Mouse (Mus musculus) left cerebral cortex, adult 8-10 months (tissue): Measurements from ENCODE around the gene Dlx4. TPM values are rescaled to one million over a fixed set of nuclear protein-coding genes. Genes with fewer than 3 reads are reported as not detected.

Source experiments
- DNase-seq, 2 experiments: peaks; one replicate each; pipeline ENCODE4 v3.0.0; 2022; ENCODE audit warnings: low spot score in 2 of 2
- total RNA-seq, 4 experiments: library from RNA; stranded (reverse); gene quantifications; 2 replicates each; pipeline ENCODE4 v1.2.4; 2022

Gene Dlx4
- total RNA-seq, 4 experiments from 2014 or later = 0.15 to 0.40 (median 0.33) TPM; not detected in 1

DNA sequence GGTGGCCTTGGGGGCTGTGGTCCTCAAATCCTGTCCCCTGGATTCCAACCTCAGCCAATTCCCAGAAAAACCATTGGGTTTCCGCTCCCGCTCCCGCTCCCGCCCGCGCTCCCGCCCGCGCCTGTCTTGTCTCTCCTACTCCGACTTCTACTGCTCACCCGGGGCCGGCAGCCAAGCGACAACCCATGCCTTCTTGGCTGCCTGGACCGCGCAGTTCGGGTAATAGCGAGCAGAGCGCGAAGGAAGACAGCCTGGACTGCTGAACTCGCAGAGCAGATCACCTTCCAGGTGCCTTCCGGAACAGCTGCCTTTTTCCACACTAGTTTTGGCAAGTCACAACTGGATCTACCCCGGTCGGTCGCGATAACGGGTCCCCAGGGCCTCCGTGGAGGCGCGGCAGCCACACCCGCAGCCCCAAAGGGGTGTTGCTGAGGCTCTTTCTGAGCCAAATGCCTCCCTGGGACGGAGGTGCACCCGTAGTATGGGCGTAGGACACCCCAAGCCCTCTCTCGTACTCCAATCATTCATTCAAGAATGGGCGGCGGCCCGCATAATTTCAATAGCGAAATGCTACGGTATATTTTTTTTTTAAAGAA, 3.0 kb downstream of the Dlx4 start:
- DNase-seq = no peak

DNA sequence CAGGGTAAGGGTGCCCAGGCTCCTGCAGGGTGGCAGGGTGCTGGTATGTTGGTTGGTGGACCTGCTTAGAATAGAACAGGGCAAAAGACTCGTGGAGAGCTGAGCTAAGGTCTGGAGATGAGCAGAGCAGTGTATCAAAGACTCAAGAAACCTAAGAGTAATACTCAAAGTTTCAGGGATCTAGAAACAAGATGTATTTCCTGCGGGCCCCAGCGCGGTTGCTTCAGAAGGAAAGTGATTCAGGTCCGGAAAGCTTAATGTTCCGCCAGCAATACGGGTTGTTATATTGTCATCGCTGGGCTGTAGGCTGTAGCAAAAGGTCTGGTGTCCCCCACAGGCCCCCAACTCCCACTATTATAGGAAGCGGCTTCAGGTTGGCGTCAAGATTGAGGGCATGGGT, 3.8 kb downstream of the Dlx4 start:
- no peak for DNase-seq

- no peak for DNase-seq
Measured at GRCm38 (mm10) chr11:95139871-95140270, 6.2 kb downstream of the Dlx4 start.

GRCm38 (mm10) chr11:95137281-95137680, 8.8 kb downstream of the Dlx4 start:
- no peak for DNase-seq

DNA sequence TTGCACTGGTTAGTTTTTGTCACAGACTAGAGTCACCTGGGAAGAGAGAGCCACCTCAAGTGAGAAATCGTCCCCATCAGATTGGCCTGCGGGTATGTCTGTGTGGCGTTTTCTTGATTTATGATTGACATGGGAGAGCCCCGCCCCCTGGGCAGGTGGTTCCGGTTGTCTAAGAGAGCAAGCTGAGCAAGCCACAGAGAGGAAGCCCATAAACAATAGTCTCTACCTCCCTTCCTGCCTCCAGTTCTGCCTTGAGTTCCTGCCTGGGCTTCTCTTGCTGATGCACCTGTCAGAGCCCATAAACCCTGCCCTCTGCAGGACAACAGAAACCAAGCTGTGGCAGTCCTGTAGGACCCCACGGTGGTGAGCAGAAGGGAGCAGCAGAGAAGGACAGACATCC, 12.7 kb downstream of the Dlx4 start:
- DNase-seq = no peak

GRCm38 (mm10) chr11:95130668-95131252, 15.3 kb downstream of the Dlx4 start:
- DNase-seq = no peak

DNA sequence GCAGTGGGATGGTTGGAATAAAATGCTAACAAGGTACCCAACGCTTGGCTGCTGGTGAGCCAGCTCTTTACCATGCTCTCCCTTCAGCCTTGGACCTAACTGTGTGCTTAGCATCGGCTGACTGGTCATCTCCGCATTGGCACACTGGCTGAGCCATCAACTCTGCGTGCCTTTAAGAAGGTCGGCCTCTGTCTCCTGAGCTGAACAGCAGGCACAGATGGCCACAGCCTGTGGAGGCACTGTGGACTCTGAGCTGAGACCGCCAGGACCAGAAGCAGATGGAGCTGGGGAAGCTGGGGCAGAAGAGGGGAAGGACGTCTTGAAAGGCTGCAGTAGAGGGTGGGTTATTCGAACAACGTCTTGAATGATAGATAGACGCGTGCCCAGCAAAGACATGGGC, 17.7 kb downstream of the Dlx4 start:
- DNase-seq = no peak

GRCm38 (mm10) chr11:95126272-95127245, 19.5 kb downstream of the Dlx4 start:
- no peak for DNase-seq

GRCm38 (mm10) chr11:95125366-95125948, 20.6 kb downstream of the Dlx4 start:
- DNase-seq = no peak

- no peak for DNase-seq
Measured at GRCm38 (mm10) chr11:95122100-95122489, 24.0 kb downstream of the Dlx4 start.

GRCm38 (mm10) chr11:95121161-95122099, 24.6 kb downstream of the Dlx4 start:
- no peak for DNase-seq

DNA sequence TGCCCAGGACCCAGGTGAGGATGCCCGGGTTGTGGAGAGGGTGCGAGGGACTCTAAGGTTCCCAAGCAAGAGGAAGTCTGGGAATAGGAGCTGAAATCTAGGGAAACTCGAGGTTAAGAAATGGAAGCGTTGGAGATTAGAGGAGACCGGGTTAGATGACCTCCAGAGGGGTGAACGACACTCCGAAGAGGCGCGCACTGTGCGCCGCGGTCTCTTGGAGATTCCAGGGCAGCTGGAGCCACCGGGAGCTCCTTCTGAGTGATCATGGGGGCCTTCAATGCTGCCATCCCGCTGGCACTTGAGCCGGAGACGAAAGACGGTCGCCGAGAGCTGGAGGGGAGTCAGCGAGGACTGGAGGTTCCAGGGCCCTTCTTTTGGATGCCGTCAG, 25.4 kb downstream of the Dlx4 start:
- no peak for DNase-seq

DNA sequence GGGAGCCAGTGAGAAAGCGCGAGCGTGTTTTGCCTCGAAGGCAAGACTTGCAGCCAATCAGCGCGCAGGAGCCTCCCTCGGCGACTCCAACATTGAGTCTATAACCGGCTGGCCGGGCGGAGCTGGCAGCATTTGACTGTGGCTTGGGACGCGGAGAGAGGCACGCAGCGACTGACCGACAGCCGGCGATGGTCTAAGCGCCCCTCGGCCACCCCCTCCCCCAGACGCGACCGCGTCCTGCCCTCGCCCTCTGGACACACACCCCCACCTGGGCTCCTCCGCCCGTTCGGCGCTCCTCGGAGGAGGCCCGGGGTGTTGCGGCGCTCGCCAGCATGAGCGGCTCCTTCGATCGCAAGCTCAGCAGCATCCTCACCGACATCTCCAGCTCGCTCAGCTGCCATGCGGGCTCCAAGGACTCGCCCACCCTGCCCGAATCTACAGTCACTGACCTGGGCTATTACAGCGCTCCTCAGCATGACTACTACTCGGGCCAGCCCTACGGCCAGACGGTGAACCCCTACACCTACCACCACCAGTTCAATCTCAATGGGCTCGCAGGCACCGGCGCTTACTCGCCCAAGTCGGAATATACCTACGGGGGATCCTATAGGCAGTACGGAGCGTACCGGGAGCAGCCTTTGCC, 26.0 kb downstream of the Dlx4 start, which contains the start of gene Dlx3:
Gene Dlx3, plus strand, starts transcription at position 130 of the 643 bp plus-strand sequence.
- no peak for DNase-seq

- peak in 1 of 2 experiments; percentile 63 for DNase-seq
Measured at GRCm38 (mm10) chr11:95118505-95118904, 27.6 kb downstream of the Dlx4 start.

DNA sequence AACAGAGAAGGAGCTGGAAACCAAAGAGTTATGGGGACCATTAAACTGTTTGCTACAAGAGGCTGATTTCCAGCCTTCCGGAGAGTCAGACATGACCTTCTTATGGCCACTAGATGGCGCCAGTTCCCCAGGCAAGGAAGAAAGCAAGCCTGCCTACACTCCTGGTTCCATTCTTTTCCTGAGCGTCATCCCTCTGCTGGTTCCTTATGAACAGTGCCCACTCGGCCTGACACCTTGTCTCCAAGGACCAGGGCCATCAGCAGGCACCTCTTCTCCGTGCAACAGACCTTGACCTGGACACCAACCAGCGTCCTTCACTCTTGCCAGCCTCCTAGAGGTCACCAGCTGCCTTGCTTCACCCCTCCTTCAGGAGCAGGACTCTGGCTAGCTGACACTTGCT, 29.0 kb downstream of the Dlx4 start:
- DNase-seq = peak; percentile 34 to 45

GRCm38 (mm10) chr11:95110081-95110480, 36.0 kb downstream of the Dlx4 start:
- no peak for DNase-seq

GRCm38 (mm10) chr11:95109000-95109399, 37.1 kb downstream of the Dlx4 start:
- DNase-seq = no peak

GRCm38 (mm10) chr11:95106440-95107236, 39.4 kb downstream of the Dlx4 start:
- peak; percentile 31 to 69 for DNase-seq

- DNase-seq = no peak
Measured at GRCm38 (mm10) chr11:95105274-95105874, 40.7 kb downstream of the Dlx4 start.
